Mouse (Mus musculus) testis, postnatal 10 days (tissue): ENCODE data around the gene Sec14l2.

ENCODE experiments used
- DNase-seq: peaks from one replicate; pipeline ENCODE4 v3.0.0; 2021; ENCODE audit warnings: low spot score

The Sec14l2 gene

GRCm38 (mm10) chr11:4098816-4099215 is 24.4 kb downstream of the Sec14l2 start:
- no peak for DNase-seq

GRCm38 (mm10) chr11:4098120-4098519 is 25.1 kb downstream of the Sec14l2 start:
- no peak for DNase-seq

- no peak for DNase-seq
Measured at GRCm38 (mm10) chr11:4097091-4097621, 26.1 kb downstream of the Sec14l2 start.

GRCm38 (mm10) chr11:4096054-4096984 is 26.9 kb downstream of the Sec14l2 start:
- peak; percentile 97 for DNase-seq

GRCm38 (mm10) chr11:4095171-4096053 is 27.8 kb downstream of the Sec14l2 start, which contains the start of gene Mtfp1:
Gene Mtfp1, minus strand, starts transcription at chr11:4095445.
- DNase-seq = peak; percentile 65

GRCm38 (mm10) chr11:4094378-4095170 is 28.6 kb downstream of the Sec14l2 start:
- DNase-seq = peak; percentile 85

GRCm38 (mm10) chr11:4093459-4094377 is 29.5 kb downstream of the Sec14l2 start:
- DNase-seq = no peak

- DNase-seq = no peak
Measured at GRCm38 (mm10) chr11:4087267-4087666, 35.9 kb downstream of the Sec14l2 start.

GRCm38 (mm10) chr11:4086246-4086645 is 37.0 kb downstream of the Sec14l2 start:
- DNase-seq = no peak

GRCm38 (mm10) chr11:4083316-4084078 is 39.7 kb downstream of the Sec14l2 start:
- peak; percentile 60 for DNase-seq

GRCm38 (mm10) chr11:4080219-4080618 is 43.0 kb downstream of the Sec14l2 start:
- DNase-seq = peak; percentile 77

- DNase-seq = no peak
Measured at GRCm38 (mm10) chr11:4078267-4078933, 44.8 kb downstream of the Sec14l2 start.

- peak; percentile 87 for DNase-seq
Measured at GRCm38 (mm10) chr11:4076633-4077032, 46.6 kb downstream of the Sec14l2 start.

GRCm38 (mm10) chr11:4069664-4070063 is 53.6 kb downstream of the Sec14l2 start:
- no peak for DNase-seq

GRCm38 (mm10) chr11:4064627-4065122 is 58.5 kb downstream of the Sec14l2 start, which contains the start of gene Sec14l3:
Gene Sec14l3, plus strand, starts transcription at chr11:4064841.
- no peak for DNase-seq

- DNase-seq = no peak
Measured at GRCm38 (mm10) chr11:4062981-4063380, 60.2 kb downstream of the Sec14l2 start.

GRCm38 (mm10) chr11:4062523-4062922 is 60.7 kb downstream of the Sec14l2 start:
- DNase-seq = no peak

GRCm38 (mm10) chr11:4060866-4061575 is 62.2 kb downstream of the Sec14l2 start:
- DNase-seq = no peak
